Mouse (Mus musculus) heart, embryonic 11.5 days (tissue): Measurements from ENCODE around the gene Gm28051. TPM values are rescaled to one million over a fixed set of nuclear protein-coding genes. Genes with fewer than 3 reads are reported as not detected.

Experiments
- ATAC-seq: fragments of 200-750 bp; cut with Nextera tagmentation; replicated peaks from 2 replicates; pipeline ENCODE4 v1.8.0; 2017; ENCODE audit warnings: moderate library complexity; ENCODE audit not compliant: insufficient number of reproducible peaks, low FRiP score, low TSS enrichment
- H3K27ac ChIP-seq: fragments of 300-500 bp; sonication (generic); 2 replicates; pipeline ENCODE4 v1.5.1; 2014; ENCODE audit warnings: mild to moderate bottlenecking, low read depth, low read length
- H3K27me3 ChIP-seq: fragments of 300-500 bp; sonication (generic); 2 replicates; pipeline ENCODE4 v1.6.1; 2014; ENCODE audit warnings: mild to moderate bottlenecking, low read length, mixed read lengths; ENCODE audit not compliant: control insufficient read depth, insufficient read depth
- H3K36me3 ChIP-seq: fragments of 300-500 bp; sonication (generic); 2 replicates; pipeline ENCODE4 v1.6.1; 2014; ENCODE audit warnings: mild to moderate bottlenecking, low read length, moderate library complexity, mixed read lengths; ENCODE audit not compliant: control insufficient read depth, insufficient read depth
- H3K4me1 ChIP-seq: fragments of 300-500 bp; sonication (generic); 2 replicates; pipeline ENCODE4 v1.6.1; 2014; ENCODE audit warnings: low read length; ENCODE audit not compliant: control insufficient read depth, insufficient read depth
- H3K4me2 ChIP-seq: fragments of 300-500 bp; sonication (generic); 2 replicates; pipeline ENCODE4 v1.6.1; 2014; ENCODE audit warnings: mild to moderate bottlenecking, moderate library complexity
- H3K4me3 ChIP-seq: fragments of 300-500 bp; sonication (generic); 2 replicates; pipeline ENCODE4 v1.5.1; 2014; ENCODE audit warnings: low read depth, low read length
- H3K9ac ChIP-seq: fragments of 300-500 bp; sonication (generic); 2 replicates; pipeline ENCODE4 v1.6.1; 2014; ENCODE audit warnings: mild to moderate bottlenecking, low read depth, low read length, moderate library complexity
- H3K9me3 ChIP-seq: fragments of 300-500 bp; sonication (generic); replicated peaks from 2 replicates; pipeline ENCODE4 v1.6.1; 2016; ENCODE audit warnings: low read length; ENCODE audit not compliant: control insufficient read depth
- WGBS: fragments of 180-500 bp; shearing (Covaris S2); extraction: QIAGEN DNeasy Blood & Tissue Kit; methylation state at CpG from one replicate; pipeline ENCODE4 v1.1.7; 2014; ENCODE audit not compliant: insufficient replicate concordance; 5-methylcytosine and 5-hydroxymethylcytosine counted together
- polyA plus RNA-seq: library from polyadenylated mRNA; unstranded; fragments of >200 nt; fragmentation: Nextera tagmentation; extraction: Ambion mirVana; gene quantifications from 2 replicates; pipeline ENCODE4 v1.2.1, GENCODE M21; 2014

Gm28051 gene
- polyA plus RNA-seq, 1 experiment from 2014 or later = not detected

DNA sequence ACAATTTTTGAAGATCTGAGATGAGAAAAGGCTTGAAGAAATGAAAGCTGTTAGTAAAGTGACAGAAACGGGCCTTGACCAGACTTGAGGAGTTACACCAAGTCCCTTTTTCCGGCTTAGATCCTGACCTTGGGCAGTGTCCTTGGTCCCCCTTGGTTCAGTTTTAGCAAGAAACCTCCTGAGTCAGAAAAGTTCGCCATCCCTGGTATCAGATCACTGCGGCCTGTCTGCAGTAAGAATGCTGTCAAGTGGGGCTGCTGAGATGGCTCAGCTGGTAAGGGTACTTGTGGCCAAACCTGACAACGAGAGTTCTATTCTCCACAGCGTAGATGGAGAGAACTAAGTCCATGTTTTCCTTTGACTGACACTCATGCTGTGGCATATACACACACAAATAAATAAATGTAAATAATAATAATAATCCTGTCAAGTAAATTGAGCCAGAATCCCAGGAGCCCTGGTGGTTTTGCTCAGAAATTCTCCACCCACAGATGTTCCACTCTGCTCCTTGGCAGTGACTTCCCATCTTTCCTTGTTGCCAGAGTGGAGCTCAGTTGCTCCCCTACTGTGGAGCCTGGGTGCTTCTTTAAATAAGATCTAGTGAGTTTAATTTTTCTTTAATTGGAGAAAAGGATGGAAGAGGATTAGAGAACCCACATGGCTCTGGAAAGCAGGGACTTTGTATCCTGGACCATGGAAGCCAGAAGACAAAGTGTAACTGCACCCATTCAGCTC lies 51.5 kb downstream of the Gm28051 start:
- Histone ChIP-seq H3K4me3 (peak overlapping the region; percentile 85; the same call in 1 of the 2 replicates), H3K4me1 (peaks cover 20% of the 10 kb centered on the region), H3K9ac (no peak overlapping the region), H3K4me2 (peak overlapping the region; percentile 96), H3K9me3 (no peaks in the 10 kb centered on the region), H3K36me3 (no peaks in the 10 kb centered on the region), H3K27me3 (peaks cover 14% of the 10 kb centered on the region), H3K27ac (no peak overlapping the region)
- WGBS = 58% methylated on average over 6 of the region's 6 CpGs
- ATAC-seq = no peak

DNA sequence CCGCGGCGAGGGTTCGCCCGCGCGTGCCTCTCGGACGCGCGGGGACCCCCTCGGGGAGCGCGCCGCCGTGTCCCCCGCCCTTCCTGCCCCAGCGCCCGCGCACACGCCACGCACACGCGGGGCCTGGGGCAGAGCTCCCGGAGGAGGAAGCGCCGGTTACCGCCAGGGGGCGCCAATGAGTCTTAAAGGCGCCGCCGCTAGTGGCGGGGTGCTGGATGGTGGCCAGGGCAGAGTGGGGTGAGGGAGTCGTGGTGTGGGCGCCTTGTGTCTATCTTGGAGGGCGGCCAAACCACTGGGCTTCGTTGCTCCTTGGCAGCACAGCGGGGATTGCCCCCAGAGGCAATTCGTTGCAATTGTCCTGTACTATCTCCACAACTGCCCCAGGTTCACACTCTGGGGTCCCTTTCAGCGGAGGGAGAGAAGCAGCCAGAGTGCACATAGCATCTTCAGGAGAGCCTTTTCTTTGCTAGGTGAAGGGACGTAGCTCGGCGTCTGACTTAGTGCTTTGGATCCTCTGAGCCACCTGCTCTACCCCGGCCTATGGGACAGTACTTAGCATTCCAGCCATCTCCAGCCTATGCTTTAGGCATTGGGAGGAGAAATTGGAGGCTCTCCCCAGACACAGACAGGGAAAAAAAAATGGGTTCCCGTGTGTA lies 52.2 kb downstream of the Gm28051 start:
- H3K4me3 ChIP-seq = peak overlapping the region; percentile 85
- H3K4me1 ChIP-seq = peaks cover 20% of the 10 kb centered on the region
- H3K27me3 ChIP-seq = peaks cover 14% of the 10 kb centered on the region
- H3K4me2 ChIP-seq = peak overlapping the region; percentile 96
- H3K36me3 ChIP-seq = no peaks in the 10 kb centered on the region
- H3K27ac ChIP-seq = no peak overlapping the region
- ATAC-seq = peak; percentile 74
- 2% methylated on average over 45 of the region's 45 CpGs for WGBS
- no peaks in the 10 kb centered on the region for H3K9me3 ChIP-seq
- peak overlapping the region; percentile 87 for H3K9ac ChIP-seq

DNA sequence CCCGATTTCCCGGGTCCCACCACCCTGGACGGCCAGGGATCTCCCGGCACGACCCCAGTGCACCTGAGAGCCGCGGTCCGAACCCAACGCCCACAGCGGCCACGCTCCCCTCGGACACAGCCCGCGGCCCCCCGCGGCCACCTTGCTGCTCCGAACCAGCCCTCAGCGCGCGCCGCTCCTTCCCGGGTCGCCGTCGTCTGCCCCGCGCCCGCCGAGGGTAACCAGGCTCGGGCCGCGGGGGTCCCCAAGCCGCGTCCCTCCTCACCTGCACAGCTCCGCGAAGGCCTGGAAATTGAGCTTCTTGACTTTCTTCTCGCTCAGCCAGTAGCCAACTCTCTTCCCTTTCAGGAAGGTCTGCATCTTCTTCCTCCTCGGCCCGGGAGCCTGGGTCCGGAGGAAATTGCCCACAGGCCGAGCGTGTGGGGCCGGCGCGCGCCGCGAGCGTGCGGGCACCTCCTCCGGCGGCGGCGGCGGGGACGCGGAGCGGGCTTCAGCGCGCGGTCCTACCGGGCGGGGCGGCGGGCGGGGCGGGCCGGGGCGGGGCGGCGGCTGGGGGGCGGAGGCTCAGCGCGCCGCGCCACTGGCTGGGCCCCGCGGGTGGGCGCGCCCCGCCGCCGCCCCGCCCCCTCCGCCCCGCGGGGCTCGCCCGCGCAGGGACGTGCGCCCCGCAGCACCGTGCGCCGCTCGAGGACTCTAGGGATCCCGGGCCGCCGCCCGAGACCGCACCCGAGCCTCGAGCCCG lies 52.9 kb downstream of the Gm28051 start, which contains the start of gene Itpk1:
TSS of gene Itpk1 (minus strand) at position 474 of the 742 bp plus-strand sequence.
- H3K9ac ChIP-seq = peak within 1 kb of the TSS; percentile 87
- WGBS = under 1% methylated on average over 83 of the region's 105 CpGs
- peak; percentile 90 for ATAC-seq

DNA sequence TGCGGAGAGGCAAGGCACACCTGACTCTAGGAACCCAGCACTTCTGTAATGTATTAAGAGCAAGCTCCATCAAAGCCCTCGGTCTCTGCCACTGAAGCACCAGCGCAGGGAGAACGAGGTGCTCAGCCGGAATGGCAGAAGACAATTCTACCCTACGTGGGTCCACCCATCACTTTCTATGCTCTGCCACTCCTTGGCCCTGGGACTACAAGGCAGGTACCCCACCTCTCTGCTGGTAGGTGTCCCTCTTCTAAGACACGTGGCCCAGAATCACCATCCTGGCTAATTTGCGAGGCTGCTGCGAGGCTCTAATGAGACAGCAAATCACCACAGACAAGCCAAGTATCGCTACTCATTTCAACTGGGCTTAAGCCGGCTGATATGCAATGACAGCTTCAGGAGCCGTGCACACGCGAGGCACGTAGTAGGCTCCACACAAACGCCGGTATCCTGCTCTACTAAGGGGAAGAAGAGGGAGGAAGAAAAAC lies 53.6 kb downstream of the Gm28051 start:
- Histone ChIP-seq H3K27ac (no peak overlapping the region), H3K4me1 (peaks cover 20% of the 10 kb centered on the region), H3K9me3 (no peaks in the 10 kb centered on the region), H3K9ac (peak overlapping the region; percentile 72), H3K4me3 (peak overlapping the region; percentile 85), H3K4me2 (peak overlapping the region; percentile 96), H3K27me3 (peaks cover 14% of the 10 kb centered on the region), H3K36me3 (no peaks in the 10 kb centered on the region)
- WGBS = 6% methylated on average over 17 of the region's 17 CpGs
- ATAC-seq = no peak

More for the DNA sequence above, 52.9 kb downstream of the Gm28051 start, which contains the start of gene Itpk1:
- no peak within 1 kb of the TSS for H3K27ac ChIP-seq
- H3K9me3 ChIP-seq = no peaks in the 10 kb centered on the region
- H3K4me1 ChIP-seq = peaks cover 20% of the 10 kb centered on the region
- H3K4me3 ChIP-seq = peak within 1 kb of the TSS; percentile 85
- H3K4me2 ChIP-seq = peak within 1 kb of the TSS; percentile 96
- peaks cover 14% of the 10 kb centered on the region for H3K27me3 ChIP-seq
- no peaks in the 10 kb centered on the region for H3K36me3 ChIP-seq

DNA sequence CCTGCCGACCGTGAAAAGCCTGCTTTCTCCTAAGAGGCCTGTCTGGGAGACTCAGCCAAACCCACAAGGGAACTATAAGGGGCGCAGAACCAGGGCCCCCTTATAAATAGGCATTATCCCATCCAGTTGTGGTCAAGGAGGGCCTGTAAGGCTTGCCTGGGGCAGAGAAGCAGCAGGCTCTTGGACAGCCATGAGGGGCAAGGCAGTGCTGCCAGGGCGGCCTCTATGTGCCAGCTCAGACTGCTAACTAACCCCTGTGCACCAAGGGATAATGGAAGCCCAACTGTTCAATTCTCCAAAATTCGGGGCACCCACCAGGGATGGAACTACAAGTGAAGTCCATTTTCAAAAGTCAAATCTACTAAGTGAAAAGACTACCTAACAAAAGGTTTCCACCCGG lies 54.1 kb downstream of the Gm28051 start:
- H3K9ac ChIP-seq = no peak overlapping the region
- H3K27ac ChIP-seq = no peak overlapping the region
- 54% methylated on average over 6 of the region's 6 CpGs for WGBS

DNA sequence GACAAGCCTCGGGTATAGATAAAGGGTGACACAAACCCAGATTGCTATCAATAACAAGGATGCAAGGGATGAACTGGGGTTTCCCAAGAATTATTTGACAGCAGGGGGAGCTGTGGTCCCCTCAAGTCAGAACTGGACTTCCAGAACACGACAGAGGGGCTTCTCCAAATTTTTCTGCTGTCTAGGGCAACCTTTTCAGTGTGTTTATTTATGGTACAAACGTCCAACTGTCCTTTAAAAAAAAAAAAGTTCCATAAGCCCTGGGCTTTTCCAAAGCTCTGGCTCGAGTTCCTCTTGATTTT lies 54.5 kb downstream of the Gm28051 start:
- H3K4me2 ChIP-seq = peak overlapping the region; percentile 96
- H3K27ac ChIP-seq = no peak overlapping the region
- peaks cover 14% of the 10 kb centered on the region for H3K27me3 ChIP-seq
- H3K36me3 ChIP-seq = no peaks in the 10 kb centered on the region
- H3K4me3 ChIP-seq = peak overlapping the region; percentile 12; the same call in 1 of the 2 replicates
- H3K4me1 ChIP-seq = peaks cover 24% of the 10 kb centered on the region
- no peak overlapping the region for H3K9ac ChIP-seq
- no peak for ATAC-seq
- 13% methylated on average over 4 of the region's 4 CpGs for WGBS
- H3K9me3 ChIP-seq = no peaks in the 10 kb centered on the region

More for the DNA sequence above, 54.1 kb downstream of the Gm28051 start:
- ATAC-seq = no peak
- H3K27me3 ChIP-seq = peaks cover 14% of the 10 kb centered on the region
- no peaks in the 10 kb centered on the region for H3K9me3 ChIP-seq
- H3K4me2 ChIP-seq = peak overlapping the region; percentile 96
- H3K4me1 ChIP-seq = peaks cover 20% of the 10 kb centered on the region
- no peaks in the 10 kb centered on the region for H3K36me3 ChIP-seq
- H3K4me3 ChIP-seq = peak overlapping the region; percentile 85; the same call in 1 of the 2 replicates

DNA sequence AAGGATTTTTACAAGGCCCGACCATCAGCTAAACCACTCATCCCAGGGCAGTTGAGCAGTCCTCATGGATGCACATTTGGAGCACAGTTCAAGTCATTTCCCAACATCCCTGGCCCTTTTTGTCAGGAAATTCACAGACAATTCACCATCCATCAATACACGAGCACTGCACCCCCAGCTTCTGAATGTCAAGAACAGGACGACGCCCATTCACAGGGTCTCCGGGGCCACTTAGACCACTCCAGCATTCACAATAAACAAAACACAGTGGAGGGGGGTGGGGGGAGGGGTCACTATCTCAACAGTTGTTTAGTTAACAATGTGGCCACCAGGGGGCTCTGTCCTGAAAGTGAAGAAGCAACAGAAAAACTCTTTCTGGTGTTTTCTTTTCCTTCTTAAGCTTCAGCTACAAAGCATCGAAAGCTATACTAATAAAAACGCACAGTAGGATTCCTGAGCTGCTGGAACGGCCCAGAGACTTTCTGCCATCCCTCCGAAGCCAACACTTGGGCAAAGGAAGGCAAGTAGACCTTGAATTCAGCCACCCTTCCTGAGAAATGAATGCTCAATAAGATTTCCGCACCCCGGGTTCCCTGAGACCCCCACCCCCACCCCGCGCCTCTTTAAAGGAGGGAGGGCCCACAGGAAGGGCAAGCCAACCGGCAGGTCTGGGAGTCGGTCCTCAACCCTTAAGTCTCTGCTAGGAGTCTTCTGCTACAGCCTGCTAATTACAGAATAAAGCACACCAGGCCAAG lies 55.0 kb downstream of the Gm28051 start:
- H3K27ac ChIP-seq = no peak overlapping the region
- peak overlapping the region; percentile 12; the same call in 1 of the 2 replicates for H3K4me3 ChIP-seq
- peak overlapping the region; percentile 96 for H3K4me2 ChIP-seq
- no peak overlapping the region for H3K9ac ChIP-seq
- no peaks in the 10 kb centered on the region for H3K36me3 ChIP-seq
- 6% methylated on average over 15 of the region's 15 CpGs for WGBS
- peaks cover 14% of the 10 kb centered on the region for H3K27me3 ChIP-seq
- no peak for ATAC-seq
- peaks cover 23% of the 10 kb centered on the region for H3K4me1 ChIP-seq
- no peaks in the 10 kb centered on the region for H3K9me3 ChIP-seq

DNA sequence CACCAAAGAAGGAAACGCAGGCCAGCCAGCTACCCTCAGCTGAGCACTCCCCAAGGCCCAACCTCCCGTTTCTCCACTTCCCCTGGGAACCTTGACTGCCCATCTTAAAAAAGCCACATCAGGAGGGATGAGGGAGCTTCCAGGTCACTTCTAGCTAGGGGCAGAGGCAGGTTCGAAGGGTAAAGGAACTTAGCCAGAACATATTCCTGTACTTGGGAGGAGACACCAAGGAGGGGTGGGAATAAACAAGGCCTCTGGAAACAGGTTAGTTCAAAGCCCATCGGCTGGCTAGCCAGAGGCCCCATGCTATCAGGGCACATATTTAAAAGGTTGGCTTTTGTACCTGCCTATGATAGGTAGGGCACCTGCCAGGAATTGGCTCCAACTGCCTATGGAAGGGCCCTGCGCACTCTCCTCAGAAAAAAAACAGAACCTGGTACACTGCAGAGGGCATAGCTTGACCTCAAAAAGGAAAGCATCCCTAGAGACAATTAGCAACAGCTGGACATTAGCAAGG lies 55.8 kb downstream of the Gm28051 start:
- Histone ChIP-seq H3K9me3 (no peaks in the 10 kb centered on the region), H3K4me3 (no peak overlapping the region), H3K4me2 (no peak overlapping the region), H3K27ac (no peak overlapping the region), H3K9ac (no peak overlapping the region), H3K36me3 (no peaks in the 10 kb centered on the region), H3K4me1 (peaks cover 23% of the 10 kb centered on the region), H3K27me3 (peaks cover 11% of the 10 kb centered on the region)
- 84% methylated on average over 5 of the region's 5 CpGs for WGBS
- no peak for ATAC-seq
